Mouse (Mus musculus): ENCODE measurements around the gene Hist1h2ah.
"Not testable (repeated sequence)": the region's sequence is repeated elsewhere in the genome, so short reads cannot be mapped to it uniquely, and the experiment has no call there.

GRCm38 (mm10) chr13:22042568-22043502 lies 7.5 kb upstream of the Hist1h2ah start, which contains the start of the genes Hist1h2ag and Hist1h2bj:
- peak; percentile 96 for TF ChIP-seq POLR2A (IDR thresholded peaks at IDR 0.05; ENCODE audit: insufficient read depth, low read depth, low read length)
- not testable (repeated sequence) for TF ChIP-seq CTCF (IDR thresholded peaks at IDR 0.05)
